Mouse (Mus musculus) embryonic fibroblast, embryonic 13.5 days (primary cell): ENCODE measurements at regions not wholly inside any gene's neighbourhood (a gene's known extent, or its start where the extent isn't known, plus 50 kb on each side); places are given as distances from the start of the nearest gene placed in this dataset.

Experiments
- CTCF ChIP-seq: IDR thresholded peaks from 2 replicates; pipeline ENCODE4 v1.5.1; 2011; ENCODE audit warnings: mild to moderate bottlenecking, control low read depth, low read length, moderate library complexity, borderline replicate concordance; ENCODE audit not compliant: insufficient read depth
- POLR2A ChIP-seq: IDR thresholded peaks from 2 replicates; pipeline ENCODE4 v1.6.1; 2011; ENCODE audit warnings: low read depth, mild to moderate bottlenecking, control low read depth, low read length, moderate library complexity

- no peak for TF ChIP-seq POLR2A
- TF ChIP-seq CTCF, result no peak
Measured at GRCm38 (mm10) chr3:134611516-134612297, 217.1 kb upstream of the Tacr3 start.
